Mouse (Mus musculus): Measurements from ENCODE around the gene Kcng3. TPM values are rescaled to one million over a fixed set of nuclear protein-coding genes. Genes with fewer than 3 reads are reported as not detected.

The Kcng3 gene
- polyA plus RNA-seq, 1 experiment from 2014 or later: 0.19 TPM

DNA sequence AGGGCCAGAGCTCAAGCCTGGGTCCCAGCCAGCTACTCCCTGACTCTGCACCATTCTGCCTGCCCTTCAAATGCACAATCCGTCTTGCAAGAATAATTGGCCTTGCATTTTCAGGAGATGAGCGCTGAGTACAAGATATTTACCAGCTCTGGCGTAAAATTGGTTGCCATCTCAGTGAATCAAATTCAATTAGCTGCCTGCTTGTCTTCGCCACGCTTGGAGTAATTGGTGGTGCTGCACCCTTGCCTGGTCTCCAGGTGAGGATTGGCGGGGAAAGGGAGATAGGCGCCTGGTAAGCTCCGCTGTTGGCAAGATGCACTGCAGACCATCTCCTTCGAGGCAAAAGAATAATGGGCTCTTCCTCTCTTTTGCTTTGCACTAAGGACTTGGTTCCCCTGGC, 93.6 kb downstream of the Kcng3 start:
- Histone ChIP-seq H3K27ac (ENCODE audit: low read depth, low read length) (no peak overlapping the region), H3K4me1 (replicated peaks; ENCODE audit: control insufficient read depth, insufficient read depth, low read length) (no peaks in the 10 kb centered on the region), H3K4me2 (no peak overlapping the region), H3K9ac (ENCODE audit: low read depth, low read length) (no peak overlapping the region), H3K4me3 (ENCODE audit: low read depth, low read length) (no peak overlapping the region), H3K27me3 (replicated peaks; ENCODE audit: control insufficient read depth, insufficient read depth, low read length) (no peaks in the 10 kb centered on the region), H3K9me3 (ENCODE audit: control insufficient read depth, low read length) (no peaks in the 10 kb centered on the region), H3K36me3 (ENCODE audit: control insufficient read depth, insufficient read depth, low read length) (no peaks in the 10 kb centered on the region)
- ATAC-seq (replicated peaks; ENCODE audit: low FRiP score) (no peak), DNase-seq (ENCODE audit: low spot score) (no peak)
- 76% methylated on average over 9 of the region's 9 CpGs for WGBS

Other genes starting within 250 kb of the Kcng3 start
- 134 and 136 TPM in 2 replicates for gene Cox7a2l, start 114.6 kb downstream of the Kcng3 start, polyA plus RNA-seq (2014; fragmentation: Nextera tagmentation; extraction: Ambion mirVana)
- gene Mta3, start 74.3 kb upstream of the Kcng3 start, polyA plus RNA-seq (2014; fragmentation: Nextera tagmentation; extraction: Ambion mirVana): 63.0 and 67.2 TPM in 2 replicates
- gene Haao, start 216.1 kb upstream of the Kcng3 start, polyA plus RNA-seq (2014; fragmentation: Nextera tagmentation; extraction: Ambion mirVana): 4.3 and 4.8 TPM in 2 replicates

Data from liver, embryonic 11.5 days (tissue).